Mouse (Mus musculus): Measurements from ENCODE around the gene Smbd1. TPM values are rescaled to one million over a fixed set of nuclear protein-coding genes. Genes with fewer than 3 reads are reported as not detected.

The Smbd1 gene
- not detected in 2 replicates for polyA plus RNA-seq (2014; fragmentation: Nextera tagmentation; extraction: Ambion mirVana)

DNA sequence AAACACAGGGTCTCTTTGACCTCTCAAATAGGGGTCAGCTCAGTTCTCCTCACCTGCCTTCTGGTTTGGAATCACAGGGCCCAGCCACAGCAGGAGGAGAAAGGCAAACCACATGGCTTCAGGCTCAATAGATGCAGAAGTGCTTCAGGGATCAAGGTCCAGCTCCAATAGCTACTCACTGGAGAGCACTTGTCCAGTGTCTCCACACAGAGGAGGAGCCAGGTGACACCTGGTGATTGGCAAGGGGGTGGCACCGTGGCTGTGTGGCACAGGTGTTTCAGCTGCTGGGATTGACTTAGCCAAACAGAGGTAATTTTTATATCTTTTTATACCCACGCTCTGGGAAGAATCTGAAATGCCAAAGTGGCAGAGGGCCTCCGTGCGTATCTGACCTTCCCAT is at the start of gene Smbd1:
TSS of gene Smbd1 (minus strand) at position 157 of the 400 bp plus-strand sequence.
- Histone ChIP-seq H3K9ac (replicated peaks; ENCODE audit: low read depth, low read length) (no peak within 1 kb of the TSS), H3K9me3 (ENCODE audit: control insufficient read depth, low read depth, low read length) (no peaks in the 10 kb centered on the region), H3K4me3 (ENCODE audit: low read depth, low read length) (no peak within 1 kb of the TSS), H3K36me3 (ENCODE audit: control insufficient read depth, insufficient read depth, low read length) (no peaks in the 10 kb centered on the region), H3K27me3 (ENCODE audit: control insufficient read depth, insufficient read depth, low read length) (no peaks in the 10 kb centered on the region), H3K4me2 (replicated peaks; ENCODE audit: low read depth, low read length) (no peak within 1 kb of the TSS), H3K4me1 (ENCODE audit: control insufficient read depth, insufficient read depth, low read length) (peaks cover 17% of the 10 kb centered on the region), H3K27ac (ENCODE audit: low read length) (no peak within 1 kb of the TSS)
- no peak for ATAC-seq (ENCODE audit: insufficient number of reproducible peaks, insufficient read depth, low FRiP score, low read depth)
- 84% methylated on average over 4 of the region's 4 CpGs for WGBS

DNA sequence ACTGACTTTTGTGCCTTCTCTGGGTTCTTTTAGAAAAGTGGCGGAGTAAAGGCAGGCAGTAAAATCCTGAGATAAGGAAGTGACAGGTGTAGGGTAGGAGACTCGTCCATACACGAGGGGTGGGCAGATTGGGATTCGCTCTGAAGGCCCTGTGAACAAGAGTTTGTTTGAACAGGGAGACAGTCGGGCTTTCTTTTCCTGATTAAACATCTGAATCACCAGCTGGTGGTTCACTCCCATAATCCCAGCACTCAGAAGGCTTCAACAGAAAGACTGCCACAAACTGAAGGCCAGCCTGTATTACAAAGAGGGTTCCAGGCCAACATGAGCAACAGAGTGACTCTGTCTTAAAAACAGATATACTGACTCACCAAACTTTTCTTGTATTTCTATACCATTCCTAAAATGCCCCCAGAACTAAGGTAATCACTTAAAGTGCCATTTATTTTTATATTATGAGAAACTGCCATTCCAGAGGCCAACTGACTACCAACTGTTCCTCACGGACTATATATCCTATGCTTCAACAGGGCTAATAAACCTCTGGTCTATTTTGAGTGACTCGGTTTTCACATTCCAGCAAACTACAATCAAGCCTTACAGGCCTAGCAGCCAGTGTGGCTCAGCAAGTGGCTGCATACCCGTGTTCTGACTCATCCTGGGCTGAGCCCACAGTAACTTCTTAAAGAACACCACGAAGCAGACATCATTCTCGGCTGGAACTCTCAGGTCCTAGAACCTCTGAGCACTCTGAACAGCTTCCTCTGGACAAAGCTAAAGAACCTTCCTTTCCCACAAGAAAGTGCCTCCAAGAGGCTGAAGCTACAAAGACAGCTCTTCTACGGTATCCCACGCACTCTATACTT is 48.7 kb upstream of the Smbd1 start:
- H3K9ac ChIP-seq (replicated peaks; ENCODE audit: low read depth, low read length): no peak overlapping the region
- no peaks in the 10 kb centered on the region for H3K27me3 ChIP-seq (ENCODE audit: control insufficient read depth, insufficient read depth, low read length)
- no peak for ATAC-seq (ENCODE audit: insufficient number of reproducible peaks, insufficient read depth, low FRiP score, low read depth)
- peak overlapping the region; percentile 58; the same call in 1 of the 2 replicates for H3K27ac ChIP-seq (ENCODE audit: low read length)
- H3K4me2 ChIP-seq (replicated peaks; ENCODE audit: low read depth, low read length): no peak overlapping the region
- no peaks in the 10 kb centered on the region; the same call in 1 of the 2 replicates for H3K36me3 ChIP-seq (ENCODE audit: control insufficient read depth, insufficient read depth, low read length)
- WGBS: 54% methylated on average over 12 of the region's 12 CpGs
- H3K9me3 ChIP-seq (ENCODE audit: control insufficient read depth, low read depth, low read length): no peaks in the 10 kb centered on the region
- H3K4me3 ChIP-seq (ENCODE audit: low read depth, low read length): no peak overlapping the region
- H3K4me1 ChIP-seq (ENCODE audit: control insufficient read depth, insufficient read depth, low read length): 0 out of 2 replicates have a peak, but pooled peaks cover 3% of the 10 kb centered on the region

DNA sequence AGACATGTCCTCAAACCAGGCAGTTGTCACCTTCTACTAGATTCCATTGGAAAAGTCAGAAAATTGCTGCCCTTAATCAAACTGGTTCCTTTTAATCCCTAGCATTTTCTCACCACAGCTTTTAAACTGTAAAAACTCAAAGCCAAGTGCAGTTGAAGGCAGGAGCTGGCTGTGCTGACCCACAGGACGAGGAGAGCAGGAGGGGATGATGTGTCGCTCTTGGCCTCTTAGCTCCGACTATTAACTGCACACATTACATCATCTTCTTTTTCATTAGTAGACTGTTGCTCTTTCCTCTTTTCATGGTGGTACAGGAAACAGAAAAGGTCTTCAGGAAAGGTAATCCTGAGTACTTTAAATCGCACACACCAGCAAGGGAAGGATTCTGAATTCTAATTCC is 48.1 kb upstream of the Smbd1 start:
- 61% methylated on average over 4 of the region's 4 CpGs for WGBS
- ATAC-seq (ENCODE audit: insufficient number of reproducible peaks, insufficient read depth, low FRiP score, low read depth): no peak
- H3K27me3 ChIP-seq (ENCODE audit: control insufficient read depth, insufficient read depth, low read length): no peaks in the 10 kb centered on the region
- H3K4me1 ChIP-seq (ENCODE audit: control insufficient read depth, insufficient read depth, low read length): 0 out of 2 replicates have a peak, but pooled peaks cover 3% of the 10 kb centered on the region
- H3K9ac ChIP-seq (replicated peaks; ENCODE audit: low read depth, low read length): no peak overlapping the region
- H3K4me3 ChIP-seq (ENCODE audit: low read depth, low read length): no peak overlapping the region
- peaks cover 3% of the 10 kb centered on the region; the same call in 1 of the 2 replicates for H3K36me3 ChIP-seq (ENCODE audit: control insufficient read depth, insufficient read depth, low read length)
- no peaks in the 10 kb centered on the region for H3K9me3 ChIP-seq (ENCODE audit: control insufficient read depth, low read depth, low read length)
- H3K4me2 ChIP-seq (replicated peaks; ENCODE audit: low read depth, low read length): no peak overlapping the region
- peak overlapping the region; percentile 58; the same call in 1 of the 2 replicates for H3K27ac ChIP-seq (ENCODE audit: low read length)

DNA sequence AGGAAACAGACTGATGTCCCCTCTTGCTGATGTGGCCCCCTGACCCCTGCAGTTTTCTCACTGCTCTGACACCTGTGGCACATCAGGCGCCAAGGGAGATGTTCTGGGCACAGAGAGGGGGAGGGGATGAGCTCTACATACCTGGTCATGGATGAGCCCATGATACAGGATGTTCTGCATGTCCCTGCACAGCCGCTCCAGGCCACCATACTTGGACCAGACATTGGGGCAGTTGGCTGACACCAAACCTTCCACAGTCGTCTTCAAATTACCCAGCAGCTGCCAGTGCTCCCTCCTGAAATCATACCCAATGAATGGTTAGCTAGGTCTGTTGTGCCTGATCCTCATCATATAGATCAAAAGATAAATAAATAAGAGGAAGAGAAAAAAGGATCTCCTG is 46.5 kb upstream of the Smbd1 start:
- 81% methylated on average over 3 of the region's 3 CpGs for WGBS
- Histone ChIP-seq H3K4me3 (ENCODE audit: low read depth, low read length) (no peak overlapping the region), H3K9ac (replicated peaks; ENCODE audit: low read depth, low read length) (no peak overlapping the region), H3K9me3 (ENCODE audit: control insufficient read depth, low read depth, low read length) (no peaks in the 10 kb centered on the region), H3K27ac (ENCODE audit: low read length) (no peak overlapping the region), H3K27me3 (ENCODE audit: control insufficient read depth, insufficient read depth, low read length) (no peaks in the 10 kb centered on the region), H3K4me1 (ENCODE audit: control insufficient read depth, insufficient read depth, low read length) (0 out of 2 replicates have a peak, but pooled peaks cover 3% of the 10 kb centered on the region), H3K4me2 (replicated peaks; ENCODE audit: low read depth, low read length) (no peak overlapping the region), H3K36me3 (ENCODE audit: control insufficient read depth, insufficient read depth, low read length) (peaks cover 3% of the 10 kb centered on the region; the same call in 1 of the 2 replicates)
- ATAC-seq (ENCODE audit: insufficient number of reproducible peaks, insufficient read depth, low FRiP score, low read depth): no peak

DNA sequence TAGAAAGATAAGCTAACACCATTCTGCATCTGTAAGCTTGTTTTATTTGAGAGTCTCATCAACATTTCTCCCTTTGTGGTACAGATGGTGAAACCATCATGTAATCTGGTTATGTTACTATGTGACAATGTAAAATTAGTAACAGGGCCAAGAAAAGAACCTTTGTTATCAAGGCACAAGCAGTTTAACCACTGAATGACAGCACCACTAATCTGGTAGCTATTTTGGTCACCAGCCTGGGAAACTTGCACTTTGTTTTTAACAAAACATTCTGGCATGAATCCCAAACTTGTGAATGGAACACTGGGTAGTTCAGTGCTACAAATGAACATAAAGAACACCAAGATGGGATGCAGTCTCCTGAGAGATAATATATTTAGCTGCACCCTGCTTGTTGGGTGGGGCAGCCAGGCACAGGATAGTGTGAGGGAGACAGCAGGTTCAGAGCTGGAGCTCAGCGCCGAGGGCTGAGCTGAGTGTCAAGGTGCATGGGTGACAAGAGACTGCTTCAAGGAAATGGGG is 43.8 kb upstream of the Smbd1 start:
- Histone ChIP-seq H3K36me3 (ENCODE audit: control insufficient read depth, insufficient read depth, low read length) (peaks cover 3% of the 10 kb centered on the region; the same call in 1 of the 2 replicates), H3K27me3 (ENCODE audit: control insufficient read depth, insufficient read depth, low read length) (no peaks in the 10 kb centered on the region), H3K9ac (replicated peaks; ENCODE audit: low read depth, low read length) (no peak overlapping the region), H3K4me2 (replicated peaks; ENCODE audit: low read depth, low read length) (no peak overlapping the region), H3K9me3 (ENCODE audit: control insufficient read depth, low read depth, low read length) (no peaks in the 10 kb centered on the region), H3K4me1 (ENCODE audit: control insufficient read depth, insufficient read depth, low read length) (no peaks in the 10 kb centered on the region), H3K4me3 (ENCODE audit: low read depth, low read length) (no peak overlapping the region), H3K27ac (ENCODE audit: low read length) (no peak overlapping the region; the same call in 1 of the 2 replicates)
- no peak for ATAC-seq (ENCODE audit: insufficient number of reproducible peaks, insufficient read depth, low FRiP score, low read depth)
- 75% methylated on average over 2 of the region's 2 CpGs for WGBS

DNA sequence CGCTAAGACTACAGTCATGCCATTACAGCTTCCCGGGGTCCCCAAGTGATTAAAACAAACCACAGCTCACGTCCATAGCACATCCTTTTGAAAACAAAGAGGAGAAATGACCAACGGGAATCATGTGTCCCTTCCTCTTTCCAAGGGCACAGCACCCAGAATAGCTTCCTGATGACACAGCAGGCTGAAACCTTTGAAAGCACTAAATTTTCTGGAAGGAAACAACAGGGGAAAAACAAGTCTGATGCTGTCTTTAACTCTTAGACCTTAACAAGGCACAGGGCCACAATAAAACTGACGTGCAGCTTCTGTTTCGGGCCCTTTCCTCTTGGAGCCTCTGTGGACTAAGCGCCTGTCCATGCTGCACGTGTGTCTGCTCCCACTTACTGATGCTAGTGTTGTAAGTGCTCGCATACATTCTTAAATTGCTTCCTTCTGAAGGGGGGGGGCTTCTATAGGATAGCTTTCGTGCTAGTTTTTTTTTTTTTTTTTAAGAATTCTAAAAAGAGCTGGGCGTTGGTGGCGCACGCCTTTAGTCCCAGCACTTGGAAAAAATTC is 43.3 kb upstream of the Smbd1 start:
- H3K9me3 ChIP-seq (ENCODE audit: control insufficient read depth, low read depth, low read length): no peaks in the 10 kb centered on the region
- no peak overlapping the region for H3K9ac ChIP-seq (replicated peaks; ENCODE audit: low read depth, low read length)
- 79% methylated on average over 13 of the region's 13 CpGs for WGBS
- peaks cover 3% of the 10 kb centered on the region; the same call in 1 of the 2 replicates for H3K36me3 ChIP-seq (ENCODE audit: control insufficient read depth, insufficient read depth, low read length)
- no peak for ATAC-seq (ENCODE audit: insufficient number of reproducible peaks, insufficient read depth, low FRiP score, low read depth)
- H3K4me1 ChIP-seq (ENCODE audit: control insufficient read depth, insufficient read depth, low read length): no peaks in the 10 kb centered on the region
- no peak overlapping the region for H3K4me3 ChIP-seq (ENCODE audit: low read depth, low read length)
- H3K27me3 ChIP-seq (ENCODE audit: control insufficient read depth, insufficient read depth, low read length): no peaks in the 10 kb centered on the region
- no peak overlapping the region; the same call in 1 of the 2 replicates for H3K27ac ChIP-seq (ENCODE audit: low read length)
- no peak overlapping the region for H3K4me2 ChIP-seq (replicated peaks; ENCODE audit: low read depth, low read length)

DNA sequence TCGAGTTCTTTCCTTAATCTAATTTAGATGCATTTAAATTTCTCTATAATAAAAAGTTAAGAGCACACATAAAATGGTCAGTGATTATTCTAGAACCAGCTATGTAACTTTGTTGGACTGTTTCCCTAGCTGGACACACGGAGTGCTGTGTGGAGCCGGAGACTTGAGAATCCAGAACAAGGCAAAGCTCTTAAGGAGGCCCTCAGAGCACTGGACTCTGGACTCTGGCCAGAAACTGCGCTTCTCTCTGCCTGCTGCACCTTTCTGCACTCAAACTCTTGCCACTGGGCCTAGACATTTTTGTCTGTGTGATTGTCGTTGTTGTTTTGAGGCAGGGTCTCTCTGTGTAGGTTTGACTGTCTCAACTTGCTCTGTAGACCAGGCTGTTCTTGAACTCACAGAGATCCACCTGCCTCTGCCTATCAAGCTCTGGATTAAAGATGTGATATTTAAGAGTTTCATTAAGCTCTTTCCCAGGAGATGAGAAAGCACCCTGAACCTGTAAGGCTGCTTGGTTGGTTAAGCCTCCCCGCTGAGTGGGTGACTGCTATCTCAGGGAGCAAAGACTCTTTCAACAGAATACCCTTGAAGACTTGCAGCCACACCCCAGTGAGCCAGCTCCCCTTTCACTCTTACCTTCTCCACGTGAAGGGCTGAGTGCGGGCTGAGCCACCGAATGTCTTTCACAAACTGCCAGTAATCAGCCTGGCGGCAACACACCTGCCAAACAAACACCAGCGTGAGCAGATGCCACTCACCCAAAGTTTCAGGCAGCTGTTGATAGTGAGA is 39.0 kb upstream of the Smbd1 start:
- no peak for ATAC-seq (ENCODE audit: insufficient number of reproducible peaks, insufficient read depth, low FRiP score, low read depth)
- peaks cover 20% of the 10 kb centered on the region; the same call in 1 of the 2 replicates for H3K36me3 ChIP-seq (ENCODE audit: control insufficient read depth, insufficient read depth, low read length)
- WGBS: 90% methylated on average over 11 of the region's 11 CpGs

DNA sequence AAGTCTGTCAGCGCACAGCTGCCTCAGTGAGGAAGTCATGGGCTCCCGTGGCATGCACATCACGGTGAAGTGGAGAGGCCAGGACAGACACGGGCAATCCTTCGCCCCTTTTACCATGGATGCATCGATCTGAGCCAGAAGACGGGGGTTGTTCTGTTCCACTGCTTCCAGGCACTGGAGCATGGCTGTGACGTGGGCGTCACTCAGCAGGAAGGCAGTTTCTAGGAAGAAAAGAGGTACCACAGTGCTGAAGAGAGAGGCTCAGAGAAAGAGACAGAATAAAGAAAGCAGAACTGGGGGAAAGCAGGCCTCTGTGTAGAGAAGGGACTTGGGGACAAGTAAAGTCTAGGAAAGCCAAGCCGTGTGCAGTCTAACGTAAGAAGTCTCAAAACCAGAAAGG is 36.8 kb upstream of the Smbd1 start:
- Histone ChIP-seq H3K4me3 (ENCODE audit: low read depth, low read length) (no peak overlapping the region), H3K9ac (replicated peaks; ENCODE audit: low read depth, low read length) (no peak overlapping the region), H3K9me3 (ENCODE audit: control insufficient read depth, low read depth, low read length) (no peaks in the 10 kb centered on the region), H3K27ac (ENCODE audit: low read length) (no peak overlapping the region), H3K36me3 (ENCODE audit: control insufficient read depth, insufficient read depth, low read length) (peaks cover 29% of the 10 kb centered on the region), H3K27me3 (ENCODE audit: control insufficient read depth, insufficient read depth, low read length) (no peaks in the 10 kb centered on the region), H3K4me2 (replicated peaks; ENCODE audit: low read depth, low read length) (no peak overlapping the region), H3K4me1 (ENCODE audit: control insufficient read depth, insufficient read depth, low read length) (no peaks in the 10 kb centered on the region)
- ATAC-seq (ENCODE audit: insufficient number of reproducible peaks, insufficient read depth, low FRiP score, low read depth): no peak
- 95% methylated on average over 11 of the region's 11 CpGs for WGBS

More for the DNA sequence above, 39.0 kb upstream of the Smbd1 start:
- Histone ChIP-seq H3K9me3 (ENCODE audit: control insufficient read depth, low read depth, low read length) (no peaks in the 10 kb centered on the region), H3K27me3 (ENCODE audit: control insufficient read depth, insufficient read depth, low read length) (no peaks in the 10 kb centered on the region), H3K4me2 (replicated peaks; ENCODE audit: low read depth, low read length) (no peak overlapping the region), H3K9ac (replicated peaks; ENCODE audit: low read depth, low read length) (no peak overlapping the region), H3K27ac (ENCODE audit: low read length) (no peak overlapping the region), H3K4me3 (ENCODE audit: low read depth, low read length) (no peak overlapping the region), H3K4me1 (ENCODE audit: control insufficient read depth, insufficient read depth, low read length) (no peaks in the 10 kb centered on the region)
